Mouse (Mus musculus): Measurements from ENCODE around the gene Tbc1d15. TPM values are rescaled to one million over a fixed set of nuclear protein-coding genes. Genes with fewer than 3 reads are reported as not detected.

Gene Tbc1d15
- polyA plus RNA-seq, 1 experiment from 2014 or later, result 56.2 TPM

Other genes starting within 250 kb of the Tbc1d15 start
- gene Tph2, start 66.4 kb downstream of the Tbc1d15 start, polyA plus RNA-seq (2015; fragmentation: Nextera tagmentation; extraction: Ambion mirVana), result not detected in 2 replicates
- 4.7 and 5.1 TPM in 2 replicates for gene Rab21, start 64.1 kb upstream of the Tbc1d15 start, polyA plus RNA-seq (2015; fragmentation: Nextera tagmentation; extraction: Ambion mirVana)
- 35.2 and 43.4 TPM in 2 replicates for gene Tmem19, start 111.0 kb upstream of the Tbc1d15 start, polyA plus RNA-seq (2015; fragmentation: Nextera tagmentation; extraction: Ambion mirVana)
- gene Thap2, start 133.0 kb upstream of the Tbc1d15 start, polyA plus RNA-seq (2015; fragmentation: Nextera tagmentation; extraction: Ambion mirVana), result 18.6 and 22.6 TPM in 2 replicates
- 11.5 and 15.0 TPM in 2 replicates for gene Zfc3h1, start 133.5 kb upstream of the Tbc1d15 start, polyA plus RNA-seq (2015; fragmentation: Nextera tagmentation; extraction: Ambion mirVana)